Mouse (Mus musculus) testis, adult 2 months (tissue): ENCODE data around the gene Magi2. TPM values are rescaled to one million over a fixed set of nuclear protein-coding genes. Genes with fewer than 3 reads are reported as not detected.
"Not testable (repeated sequence)": the region's sequence is repeated elsewhere in the genome, so short reads cannot be mapped to it uniquely, and the experiment has no call there.

Source experiments
- H3K27ac ChIP-seq: fragments of 200-500 bp; 2 replicates; pipeline ENCODE4 v1.5.1; 2012; ENCODE audit warnings: low read depth, low read length; ENCODE audit not compliant: control insufficient read depth, insufficient read depth
- H3K27me3 ChIP-seq: fragments of 200-500 bp; 2 replicates; pipeline ENCODE4 v1.6.1; 2012; ENCODE audit warnings: mild to moderate bottlenecking, low read length, moderate library complexity; ENCODE audit not compliant: control insufficient read depth, insufficient read depth
- H3K36me3 ChIP-seq: fragments of 200-500 bp; 2 replicates; pipeline ENCODE4 v1.6.1; 2012; ENCODE audit warnings: mild to moderate bottlenecking, low read length; ENCODE audit not compliant: control insufficient read depth, insufficient read depth
- H3K4me1 ChIP-seq: fragments of 200-500 bp; 2 replicates; pipeline ENCODE4 v1.6.1; 2012; ENCODE audit warnings: low read length; ENCODE audit not compliant: control insufficient read depth, insufficient read depth
- H3K4me3 ChIP-seq: fragments of 200-500 bp; 2 replicates; pipeline ENCODE4 v1.5.1; 2012; ENCODE audit warnings: low read depth, mild to moderate bottlenecking, low read length, moderate library complexity, mixed read lengths; ENCODE audit not compliant: control insufficient read depth
- CTCF ChIP-seq: fragments of 200-500 bp; IDR thresholded peaks from 2 replicates; pipeline ENCODE4 v1.5.1; 2012; ENCODE audit warnings: low read depth, mild to moderate bottlenecking, inconsistent platforms, low read length, moderate library complexity; ENCODE audit not compliant: control insufficient read depth, insufficient read depth, insufficient replicate concordance
- POLR2A ChIP-seq: fragments of 200-500 bp; IDR thresholded peaks from 2 replicates; pipeline ENCODE4 v1.6.1; 2012; ENCODE audit warnings: low read depth, mild to moderate bottlenecking, inconsistent platforms, low read length, moderate library complexity; ENCODE audit not compliant: control insufficient read depth
- polyA plus RNA-seq: library from polyadenylated mRNA; depleted of rRNA; stranded (reverse); fragments of >200 nt; gene quantifications from 2 replicates; pipeline ENCODE4 v1.2.3, GENCODE M21; 2012

Magi2 gene
- polyA plus RNA-seq, 1 experiment = 6.3 TPM

- not testable (repeated sequence) for H3K27me3 ChIP-seq, H3K27ac ChIP-seq, H3K4me3 ChIP-seq, H3K36me3 ChIP-seq, H3K4me1 ChIP-seq
Measured at GRCm38 (mm10) chr5:20715980-20716379, 1489.1 kb downstream of the Magi2 start.

- H3K27ac ChIP-seq = peak overlapping the region; percentile 26; the same call in 1 of the 2 replicates
Measured at GRCm38 (mm10) chr5:20720201-20720900, 1493.5 kb downstream of the Magi2 start.

GRCm38 (mm10) chr5:20723226-20723625 is 1496.4 kb downstream of the Magi2 start:
- not testable (repeated sequence) for H3K36me3 ChIP-seq, H3K27ac ChIP-seq, H3K4me1 ChIP-seq

More at GRCm38 (mm10) chr5:20720201-20720900, 1493.5 kb downstream of the Magi2 start:
- no peaks in the 10 kb centered on the region for H3K27me3 ChIP-seq
- H3K4me3 ChIP-seq = no peak overlapping the region
- TF ChIP-seq CTCF = no peak
- no peak for TF ChIP-seq POLR2A
- H3K4me1 ChIP-seq = no peaks in the 10 kb centered on the region
- no peaks in the 10 kb centered on the region for H3K36me3 ChIP-seq

GRCm38 (mm10) chr5:20738795-20739194 is 1512.0 kb downstream of the Magi2 start:
- no peaks in the 10 kb centered on the region for H3K4me1 ChIP-seq
- no peaks in the 10 kb centered on the region for H3K36me3 ChIP-seq
- H3K27me3 ChIP-seq = no peaks in the 10 kb centered on the region
- no peak overlapping the region for H3K27ac ChIP-seq
- TF ChIP-seq POLR2A (no peak), CTCF (no peak)
- H3K4me3 ChIP-seq = no peak overlapping the region

More at GRCm38 (mm10) chr5:20723226-20723625, 1496.4 kb downstream of the Magi2 start:
- H3K27me3 ChIP-seq, H3K4me3 ChIP-seq: not testable (repeated sequence)

- Histone ChIP-seq H3K4me1 (no peaks in the 10 kb centered on the region), H3K36me3 (no peaks in the 10 kb centered on the region), H3K27ac (no peak overlapping the region), H3K4me3 (no peak overlapping the region), H3K27me3 (no peaks in the 10 kb centered on the region)
- TF ChIP-seq CTCF = no peak
- TF ChIP-seq POLR2A = no peak
Measured at GRCm38 (mm10) chr5:20741193-20741592, 1514.4 kb downstream of the Magi2 start.

GRCm38 (mm10) chr5:20741936-20742335 is 1515.1 kb downstream of the Magi2 start:
- H3K27me3 ChIP-seq = no peaks in the 10 kb centered on the region
- H3K4me1 ChIP-seq = no peaks in the 10 kb centered on the region
- no peak overlapping the region for H3K27ac ChIP-seq
- TF ChIP-seq CTCF (no peak), POLR2A (no peak)
- H3K36me3 ChIP-seq = no peaks in the 10 kb centered on the region
- no peak overlapping the region for H3K4me3 ChIP-seq

GRCm38 (mm10) chr5:20748142-20748541 is 1521.3 kb downstream of the Magi2 start:
- Histone ChIP-seq H3K27ac (no peak overlapping the region), H3K36me3 (no peaks in the 10 kb centered on the region), H3K27me3 (no peaks in the 10 kb centered on the region), H3K4me3 (no peak overlapping the region), H3K4me1 (no peaks in the 10 kb centered on the region)
- TF ChIP-seq POLR2A (no peak), CTCF (no peak)

- no peak for TF ChIP-seq POLR2A
- no peak for TF ChIP-seq CTCF
- Histone ChIP-seq H3K27ac (no peak overlapping the region), H3K27me3 (no peaks in the 10 kb centered on the region), H3K4me1 (no peaks in the 10 kb centered on the region), H3K36me3 (no peaks in the 10 kb centered on the region), H3K4me3 (no peak overlapping the region)
Measured at GRCm38 (mm10) chr5:20748856-20749255, 1522.0 kb downstream of the Magi2 start.
